Mouse (Mus musculus) E14TG2a.4 (cell line): Measurements from ENCODE around the gene Umodl1.

Experiments
- CTCF ChIP-seq: conservative IDR thresholded peaks from 2 replicates; pipeline ENCODE4 v1.5.1; 2014; ENCODE audit warnings: low read length
- NANOG ChIP-seq: IDR thresholded peaks from 2 replicates; pipeline ENCODE4 v1.6.1; 2014; ENCODE audit warnings: borderline replicate concordance, low read length, mixed read lengths

GRCm38 (mm10) chr17:31021276-31021675, 66.8 kb downstream of the Umodl1 start:
- TF ChIP-seq CTCF (no peak), NANOG (no peak)
